Mouse (Mus musculus): ENCODE measurements around the gene Eif4b. TPM values are rescaled to one million over a fixed set of nuclear protein-coding genes. Genes with fewer than 3 reads are reported as not detected.

Gene Eif4b
- polyA plus RNA-seq, 1 experiment from 2014 or later, result 130 TPM

DNA sequence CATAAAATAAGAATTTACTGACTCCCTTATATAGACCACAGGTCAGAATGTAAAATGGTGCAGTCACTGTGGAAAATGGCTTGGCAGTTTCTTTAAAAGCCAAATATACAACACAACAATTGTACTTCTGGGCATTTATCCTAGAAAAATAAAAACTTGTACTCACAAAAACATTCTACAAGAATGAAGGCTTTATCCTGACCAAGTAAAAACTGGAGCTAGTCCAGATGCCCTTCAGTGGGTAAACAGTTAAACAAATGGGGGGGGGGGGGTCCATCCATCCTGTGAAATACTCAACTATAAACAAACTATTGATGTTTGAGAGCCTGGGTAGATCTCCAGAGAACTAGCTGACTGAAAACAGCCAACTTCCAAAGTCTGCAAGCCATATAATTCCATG, 23.7 kb upstream of the Eif4b start:
- Histone ChIP-seq H3K4me1 (peaks cover 11% of the 10 kb centered on the region; the same call in 1 of the 2 replicates), H3K9me3 (replicated peaks) (no peaks in the 10 kb centered on the region)
- no peak for ATAC-seq (replicated peaks; ENCODE audit: low FRiP score)

DNA sequence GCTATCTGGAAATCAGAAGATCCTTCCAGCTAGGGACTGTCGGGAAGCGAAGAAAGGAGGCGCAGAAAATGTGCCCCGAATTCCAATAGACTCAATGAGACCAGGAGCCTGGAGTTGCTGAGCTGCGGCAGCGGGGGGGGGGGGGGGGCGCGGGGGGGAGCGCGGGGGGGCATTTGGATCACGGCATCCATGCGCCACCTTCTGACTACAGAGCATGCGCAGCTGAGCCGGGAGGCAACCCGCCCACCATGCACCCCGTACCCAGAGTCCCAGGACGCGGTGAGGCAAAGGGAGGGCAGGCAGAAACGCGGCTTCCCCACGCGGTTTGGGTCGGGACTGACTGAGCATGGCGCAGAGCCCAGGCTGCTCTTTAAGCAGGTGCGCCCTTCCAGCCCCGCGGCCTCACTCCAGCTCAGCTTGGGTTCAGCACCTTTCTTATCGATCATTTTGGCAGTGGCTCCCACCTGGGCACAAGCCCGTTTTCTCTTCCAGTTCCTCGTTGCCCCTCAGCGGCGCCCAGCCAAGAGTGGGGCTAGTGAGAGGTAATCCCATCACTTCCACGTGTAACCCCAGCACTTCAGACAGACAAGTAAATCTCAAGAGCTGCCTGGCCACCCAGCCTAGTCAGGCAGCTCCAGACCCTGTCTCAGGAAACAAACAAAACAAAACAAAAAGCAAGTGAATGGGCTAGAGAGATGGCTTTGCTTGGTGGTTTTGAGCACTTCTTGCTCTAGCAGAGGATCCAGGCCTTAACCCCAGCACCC, 21.5 kb upstream of the Eif4b start:
- Histone ChIP-seq H3K4me1 (peaks cover 11% of the 10 kb centered on the region; the same call in 1 of the 2 replicates), H3K4me3 (replicated peaks) (peak overlapping the region; percentile 52), H3K4me2 (peak overlapping the region; percentile 90), H3K36me3 (no peaks in the 10 kb centered on the region), H3K9ac (peak overlapping the region; percentile 57), H3K9me3 (replicated peaks) (no peaks in the 10 kb centered on the region), H3K27ac (peak overlapping the region; percentile 85), H3K27me3 (no peaks in the 10 kb centered on the region)
- WGBS, result 1% methylated on average over 29 of the region's 33 CpGs
- ATAC-seq (replicated peaks; ENCODE audit: low FRiP score), result peak; percentile 29

More for the DNA sequence above, 23.7 kb upstream of the Eif4b start:
- no peak overlapping the region for H3K4me3 ChIP-seq (replicated peaks)
- H3K9ac ChIP-seq, result no peak overlapping the region
- H3K36me3 ChIP-seq, result no peaks in the 10 kb centered on the region
- no peak overlapping the region for H3K4me2 ChIP-seq
- H3K27me3 ChIP-seq, result no peaks in the 10 kb centered on the region
- no peak overlapping the region for H3K27ac ChIP-seq

DNA sequence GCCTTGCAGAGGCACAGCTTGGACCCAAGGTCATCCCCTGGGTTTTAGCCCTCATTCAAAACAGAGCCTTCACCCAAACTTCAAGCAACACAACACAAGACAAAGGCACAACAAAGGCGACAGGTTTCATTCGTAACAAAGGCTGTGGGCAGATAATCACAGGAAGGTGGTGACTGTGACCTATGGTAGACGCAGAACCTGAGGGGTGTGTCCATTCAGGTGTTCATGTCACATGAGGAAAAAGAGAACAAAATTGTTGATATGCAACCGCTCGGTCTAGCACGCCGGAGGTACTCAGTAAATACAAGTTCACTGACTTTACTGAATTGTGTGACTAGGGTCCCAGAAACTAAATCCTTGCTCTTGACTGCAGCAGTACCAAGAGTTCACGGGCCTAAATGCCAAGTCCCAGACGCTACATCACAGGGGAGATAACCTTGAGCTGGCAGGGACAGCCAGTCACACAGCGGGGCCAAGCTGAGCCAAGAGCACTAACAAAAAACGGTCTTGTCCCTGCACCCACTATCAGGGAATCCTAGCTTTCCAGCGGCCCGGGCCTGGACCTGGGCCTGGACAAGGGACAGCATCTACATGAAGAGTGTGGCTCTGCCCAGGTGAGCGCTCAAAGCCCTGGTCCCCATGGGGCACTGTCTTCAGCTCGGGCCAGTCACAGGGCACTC, 16.9 kb upstream of the Eif4b start:
- 92% methylated on average over 15 of the region's 15 CpGs for WGBS
- H3K27me3 ChIP-seq, result no peaks in the 10 kb centered on the region
- H3K4me1 ChIP-seq, result peaks cover 6% of the 10 kb centered on the region; the same call in 1 of the 2 replicates
- H3K36me3 ChIP-seq, result no peaks in the 10 kb centered on the region
- no peak for ATAC-seq (replicated peaks; ENCODE audit: low FRiP score)
- no peak overlapping the region for H3K4me3 ChIP-seq (replicated peaks)
- no peak overlapping the region for H3K27ac ChIP-seq
- H3K9me3 ChIP-seq (replicated peaks), result no peaks in the 10 kb centered on the region
- no peak overlapping the region for H3K9ac ChIP-seq
- no peak overlapping the region for H3K4me2 ChIP-seq

DNA sequence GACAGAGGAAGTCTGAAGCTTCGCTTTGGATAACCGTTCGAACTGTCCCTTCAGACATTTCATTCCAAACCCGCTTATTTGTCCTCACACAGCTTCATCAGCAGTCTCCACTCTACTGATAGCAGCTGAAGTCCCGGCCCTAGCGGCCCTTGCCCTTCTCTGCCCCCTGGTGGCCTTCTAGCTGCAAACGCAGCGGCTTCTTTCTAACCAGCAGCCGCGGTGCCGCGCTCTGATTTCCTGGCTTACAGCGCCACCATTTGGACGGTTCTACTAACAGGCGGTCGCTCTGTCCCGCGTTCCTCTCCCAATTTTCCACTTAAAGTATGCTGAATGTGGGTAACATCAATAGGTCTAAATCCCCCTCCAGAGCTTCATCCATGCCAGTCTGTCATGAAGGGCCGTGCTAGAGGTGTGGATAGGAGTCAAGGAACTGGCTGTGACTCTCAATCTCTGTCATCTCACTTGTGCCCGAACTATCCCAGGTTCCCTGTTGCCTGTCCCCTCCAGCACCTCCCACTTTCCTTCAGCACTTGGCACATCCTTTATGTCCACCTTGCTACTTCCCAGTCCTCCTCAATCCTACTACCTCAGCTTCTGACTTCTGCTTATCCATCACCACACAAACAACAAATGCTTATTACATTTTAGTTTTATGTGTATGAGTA, 7.8 kb upstream of the Eif4b start:
- Histone ChIP-seq H3K9ac (no peak overlapping the region), H3K9me3 (replicated peaks) (no peaks in the 10 kb centered on the region), H3K27ac (no peak overlapping the region), H3K4me2 (no peak overlapping the region), H3K4me1 (peaks cover 19% of the 10 kb centered on the region), H3K36me3 (no peaks in the 10 kb centered on the region), H3K27me3 (peaks cover 20% of the 10 kb centered on the region), H3K4me3 (replicated peaks) (no peak overlapping the region)
- 4% methylated on average over 20 of the region's 20 CpGs for WGBS
- ATAC-seq (replicated peaks; ENCODE audit: low FRiP score), result peak; percentile 81

DNA sequence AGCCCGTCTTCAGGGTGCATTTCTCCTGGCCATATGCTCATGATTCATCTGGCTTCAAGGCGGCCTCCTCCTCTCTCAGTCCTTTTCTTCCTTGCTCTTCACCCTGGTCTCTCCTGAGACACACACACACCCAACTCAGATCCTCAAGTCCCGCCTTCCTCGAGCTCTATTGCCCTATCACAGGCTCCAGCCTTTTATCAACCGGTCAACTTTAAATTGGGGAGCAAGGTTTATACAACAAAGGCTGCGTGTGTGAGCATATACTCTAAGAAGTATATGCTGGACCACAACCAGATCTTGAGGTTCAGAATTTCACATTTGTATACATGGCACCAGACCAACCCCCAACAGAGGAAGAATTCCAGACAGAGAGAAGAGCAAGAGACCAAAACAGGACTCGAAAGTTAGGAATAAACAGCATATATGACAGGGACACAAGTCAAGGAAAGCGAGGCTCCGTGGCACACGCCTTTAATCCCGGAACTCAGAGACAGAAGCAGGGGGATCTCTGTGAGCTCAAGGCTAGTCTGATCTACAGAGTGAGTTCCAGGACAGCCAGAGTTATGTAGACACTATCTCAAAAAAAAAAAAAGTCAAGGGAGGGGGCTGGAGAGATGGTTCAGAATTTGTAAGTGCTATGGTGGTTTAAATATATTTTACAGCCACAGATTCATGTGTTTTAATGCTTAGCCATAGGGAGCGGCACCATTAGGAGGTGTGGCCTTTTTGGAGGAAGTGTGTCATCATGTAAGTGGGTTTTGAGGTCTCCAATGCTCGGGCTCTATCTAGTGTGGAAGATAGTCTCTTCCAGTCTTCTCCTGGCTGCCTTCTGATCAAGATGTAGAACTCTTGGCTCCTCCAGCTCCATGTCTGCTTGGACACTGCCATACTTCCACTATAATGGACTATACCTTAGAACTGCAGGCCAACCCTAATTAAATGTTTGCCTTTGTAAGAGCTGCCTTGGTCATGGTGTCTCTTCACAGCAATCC, 2.8 kb upstream of the Eif4b start:
- H3K4me3 ChIP-seq (replicated peaks), result no peak overlapping the region

DNA sequence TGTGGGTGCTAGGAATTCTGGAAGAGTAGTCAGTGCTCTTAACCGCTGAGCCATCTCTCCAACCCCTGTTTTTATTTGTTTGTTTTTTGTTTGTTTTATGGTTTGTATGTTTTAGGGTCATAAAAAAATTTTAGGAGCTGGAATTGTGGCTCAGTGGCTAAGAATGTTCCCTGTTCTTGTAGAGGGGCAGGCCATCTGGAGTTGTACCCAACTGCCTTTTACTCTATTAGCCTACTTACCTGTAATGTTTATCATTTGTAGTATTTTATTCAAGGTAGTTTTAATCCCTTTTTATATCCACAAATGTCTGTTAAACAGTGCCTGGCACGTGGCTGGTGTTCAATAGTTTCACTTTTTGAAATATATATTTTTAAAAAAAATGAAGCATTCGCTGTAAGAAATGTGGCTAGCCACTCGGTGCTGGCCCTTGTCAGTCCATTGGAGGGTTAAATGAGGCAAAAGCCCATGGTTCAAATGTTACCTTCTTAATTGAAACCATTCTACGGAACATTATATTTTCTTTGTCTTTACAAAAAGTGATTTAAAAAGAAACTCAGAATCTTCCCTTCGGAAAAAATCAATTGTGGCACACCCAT, 512 bp upstream of the Eif4b start:
- no peaks in the 10 kb centered on the region for H3K9me3 ChIP-seq (replicated peaks)
- no peak overlapping the region; the same call in 1 of the 2 replicates for H3K27ac ChIP-seq
- peak; percentile 34; the same call in 1 of the 2 replicates for ATAC-seq (replicated peaks; ENCODE audit: low FRiP score)
- H3K36me3 ChIP-seq, result 0 out of 2 replicates have a peak, but pooled peaks cover 3% of the 10 kb centered on the region
- 0 out of 2 replicates have a peak overlapping the region, but pooled peaks have one; percentile 15 for H3K9ac ChIP-seq
- 13% methylated on average over 6 of the region's 6 CpGs for WGBS
- no peaks in the 10 kb centered on the region for H3K27me3 ChIP-seq
- H3K4me1 ChIP-seq, result peaks cover 30% of the 10 kb centered on the region
- H3K4me3 ChIP-seq (replicated peaks), result peak overlapping the region; percentile 71
- H3K4me2 ChIP-seq, result peak overlapping the region; percentile 77

More for the DNA sequence above, 2.8 kb upstream of the Eif4b start:
- Histone ChIP-seq H3K9ac (no peak overlapping the region), H3K36me3 (no peaks in the 10 kb centered on the region), H3K27me3 (peaks cover 20% of the 10 kb centered on the region), H3K4me2 (no peak overlapping the region), H3K27ac (no peak overlapping the region), H3K4me1 (peaks cover 23% of the 10 kb centered on the region), H3K9me3 (replicated peaks) (no peaks in the 10 kb centered on the region)
- WGBS, result 80% methylated on average over 13 of the region's 13 CpGs
- no peak for ATAC-seq (replicated peaks; ENCODE audit: low FRiP score)

DNA sequence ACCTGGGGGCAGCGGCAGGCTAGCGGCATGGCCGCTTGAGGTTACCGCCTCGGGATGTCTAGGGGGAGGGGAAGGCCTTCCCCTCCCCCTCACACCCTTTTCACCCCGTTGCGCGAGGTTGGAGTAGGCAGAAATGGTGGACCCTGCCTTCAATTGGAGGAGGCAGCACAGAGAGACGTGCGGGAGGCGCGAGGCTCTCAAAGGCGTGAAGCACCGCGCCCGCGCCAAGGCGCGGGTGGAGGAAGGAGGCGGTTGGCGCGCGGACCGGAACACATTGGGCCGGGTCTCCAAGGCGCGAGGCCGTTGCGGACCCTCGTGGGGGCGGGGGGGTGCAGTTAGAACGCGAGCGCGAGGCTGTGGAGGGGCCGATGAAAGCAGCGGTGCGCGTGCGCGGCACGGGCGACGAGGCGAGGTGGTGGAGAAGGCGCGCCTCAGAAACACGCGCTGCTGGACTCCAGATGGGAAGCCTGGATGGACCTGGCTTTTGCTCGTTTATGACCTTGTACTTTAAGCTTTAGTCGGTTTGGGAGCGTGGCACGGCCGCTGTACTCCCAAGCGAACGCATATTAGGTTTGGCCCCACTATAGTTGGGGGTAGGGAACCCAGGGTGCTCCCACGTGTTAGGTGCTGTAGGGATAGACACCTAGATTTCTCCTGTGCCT, 628 bp downstream of the Eif4b start:
- under 1% methylated on average over 56 of the region's 57 CpGs for WGBS
- Histone ChIP-seq H3K9me3 (replicated peaks) (no peaks in the 10 kb centered on the region), H3K36me3 (0 out of 2 replicates have a peak, but pooled peaks cover 4% of the 10 kb centered on the region), H3K4me2 (peak overlapping the region; percentile 77), H3K27me3 (no peaks in the 10 kb centered on the region), H3K4me3 (replicated peaks) (peak overlapping the region; percentile 71), H3K4me1 (peaks cover 32% of the 10 kb centered on the region), H3K9ac (peak overlapping the region; percentile 93), H3K27ac (peak overlapping the region; percentile 94)
- peak; percentile 61 for ATAC-seq (replicated peaks; ENCODE audit: low FRiP score)

DNA sequence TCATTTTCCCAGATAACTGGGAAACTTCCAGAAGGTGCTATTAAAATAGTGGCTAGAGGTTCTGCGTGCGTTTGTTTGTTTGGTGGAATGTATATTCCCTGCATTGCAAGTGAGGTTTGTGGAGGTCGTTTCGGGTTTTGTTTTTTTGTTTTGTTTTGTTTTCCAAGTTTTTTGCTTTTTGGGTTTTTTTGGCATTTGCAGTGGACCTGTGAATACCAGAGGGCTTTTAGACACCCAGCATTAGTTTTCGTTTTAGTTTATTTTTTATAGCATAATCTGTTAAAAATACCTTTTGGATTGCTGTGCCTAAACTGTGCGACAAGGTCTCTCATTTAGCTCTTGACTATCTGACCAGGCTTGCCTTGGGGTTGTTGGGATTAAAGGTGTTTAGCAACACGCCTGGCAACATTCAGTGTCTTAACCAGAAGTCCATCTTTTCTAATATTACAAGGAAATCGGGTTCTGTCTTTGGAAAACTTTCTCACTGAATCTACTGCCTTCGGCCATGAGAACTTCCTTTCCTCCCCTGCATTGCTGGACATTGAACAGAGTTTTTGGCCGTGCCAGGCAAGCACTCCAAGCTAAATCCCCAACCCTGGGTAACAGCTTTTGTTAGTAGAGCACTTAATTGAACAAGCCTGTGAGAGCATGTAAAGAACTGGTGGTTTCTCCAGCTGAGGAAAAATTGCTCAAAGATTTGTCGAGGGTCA, 1.5 kb downstream of the Eif4b start:
- 12% methylated on average over 11 of the region's 11 CpGs for WGBS
- H3K9ac ChIP-seq, result peak overlapping the region; percentile 93
- H3K27ac ChIP-seq, result peak overlapping the region; percentile 94; the same call in 1 of the 2 replicates

DNA sequence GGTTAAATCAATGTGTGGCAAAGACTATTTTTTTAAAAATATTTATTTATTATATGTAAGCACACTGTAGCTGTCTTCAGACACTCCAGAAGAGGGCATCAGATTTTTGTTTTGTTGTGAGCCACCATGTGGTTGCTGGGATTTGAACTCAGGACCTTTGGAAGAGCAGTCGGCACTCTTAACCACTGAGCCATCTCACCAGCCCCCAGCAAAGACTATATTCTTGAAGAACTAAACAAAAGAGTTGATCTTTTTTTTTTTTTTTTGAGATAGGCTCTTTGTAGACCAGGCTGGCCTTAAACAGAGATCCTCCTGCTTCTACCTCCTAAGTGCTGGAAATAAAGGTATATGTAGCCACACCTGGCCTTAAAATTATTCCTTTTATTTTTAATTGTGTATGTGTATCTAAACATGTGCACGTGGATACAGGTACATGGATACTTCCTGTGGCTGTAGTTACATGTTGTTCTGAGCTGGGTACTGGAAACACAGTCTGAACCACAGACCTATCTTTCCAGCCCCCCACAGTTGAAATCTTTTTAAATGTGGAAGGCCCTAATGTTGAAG, 3.6 kb downstream of the Eif4b start:
- Histone ChIP-seq H3K4me1 (peaks cover 32% of the 10 kb centered on the region), H3K27me3 (no peaks in the 10 kb centered on the region), H3K4me3 (replicated peaks) (no peak overlapping the region), H3K4me2 (no peak overlapping the region), H3K36me3 (peaks cover 19% of the 10 kb centered on the region), H3K9me3 (replicated peaks) (no peaks in the 10 kb centered on the region), H3K27ac (no peak overlapping the region), H3K9ac (no peak overlapping the region)
- WGBS, result 87% methylated on average over 2 of the region's 2 CpGs
- ATAC-seq (replicated peaks; ENCODE audit: low FRiP score), result no peak

More for the DNA sequence above, 1.5 kb downstream of the Eif4b start:
- Histone ChIP-seq H3K9me3 (replicated peaks) (no peaks in the 10 kb centered on the region), H3K4me2 (peak overlapping the region; percentile 77), H3K36me3 (0 out of 2 replicates have a peak, but pooled peaks cover 10% of the 10 kb centered on the region), H3K27me3 (no peaks in the 10 kb centered on the region), H3K4me1 (peaks cover 29% of the 10 kb centered on the region), H3K4me3 (replicated peaks) (peak overlapping the region; percentile 71)
- no peak for ATAC-seq (replicated peaks; ENCODE audit: low FRiP score)

DNA sequence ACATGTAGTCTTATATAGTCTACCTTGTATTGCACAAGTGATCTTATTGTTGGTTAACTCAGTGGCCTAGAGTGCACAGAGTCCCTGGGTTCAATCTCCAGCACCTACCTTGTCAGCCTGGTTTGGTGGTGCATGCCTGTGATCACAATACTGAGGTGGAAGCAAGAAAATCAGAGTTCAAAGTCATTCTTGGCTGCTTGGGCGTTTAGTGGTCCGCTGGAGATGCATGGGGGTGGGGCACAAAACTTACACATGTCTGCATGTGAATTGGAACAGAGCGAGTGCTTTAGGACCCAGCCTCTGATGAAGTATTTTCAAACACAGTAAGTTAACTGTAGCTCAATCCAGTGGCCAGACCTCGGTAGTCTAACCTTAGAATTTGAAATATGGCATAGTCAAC, 5.6 kb downstream of the Eif4b start:
- H3K27me3 ChIP-seq, result no peaks in the 10 kb centered on the region
- no peak overlapping the region for H3K4me2 ChIP-seq
- peaks cover 40% of the 10 kb centered on the region for H3K36me3 ChIP-seq
- H3K4me3 ChIP-seq (replicated peaks), result no peak overlapping the region
- H3K9ac ChIP-seq, result no peak overlapping the region
- no peak for ATAC-seq (replicated peaks; ENCODE audit: low FRiP score)
- WGBS, result 63% methylated on average over 4 of the region's 4 CpGs
- H3K9me3 ChIP-seq (replicated peaks), result no peaks in the 10 kb centered on the region
- peaks cover 27% of the 10 kb centered on the region for H3K4me1 ChIP-seq
- no peak overlapping the region for H3K27ac ChIP-seq
